In the genomic region with DNA sequence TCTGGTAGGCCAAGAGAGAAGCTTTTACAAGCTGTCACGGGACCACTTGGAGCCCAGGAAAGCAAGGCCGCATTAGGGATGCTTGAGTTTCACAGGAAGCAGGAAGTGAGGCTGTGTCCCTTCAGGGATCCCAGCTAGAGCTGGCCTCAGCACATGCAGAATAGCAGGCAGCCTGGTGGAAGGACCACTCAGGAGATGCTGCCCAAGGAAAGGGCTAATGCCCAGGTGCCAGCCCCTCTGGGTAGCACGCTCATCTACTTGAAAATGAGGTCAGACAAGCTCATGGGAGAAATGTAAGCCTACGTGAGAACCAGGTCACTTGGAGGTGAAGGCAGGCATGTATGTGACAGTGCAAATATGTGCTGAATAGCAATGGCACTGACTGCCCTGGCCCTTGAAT, we compare ENCODE assay signal across 8 mouse cellular contexts. TPM values are rescaled to one million over a fixed set of nuclear protein-coding genes. Genes with fewer than 3 reads are reported as not detected.
DNase-seq lines count a peak whose midpoint lies in the region; ATAC-seq and TF ChIP-seq lines count a peak whose summit lies in the region.

No protein-coding gene starts in this region.

- ATAC-seq in limb, embryonic 13.5 days (ENCODE audit: low FRiP score, low read depth) = no peak
- no peak for ATAC-seq in embryonic facial prominence, embryonic 11.5 days (replicated peaks; ENCODE audit: insufficient number of reproducible peaks, low FRiP score, low TSS enrichment, low read depth)
- no peak for ATAC-seq in hindbrain, embryonic 13.5 days (ENCODE audit: low FRiP score)
- no peak for ATAC-seq in midbrain, postnatal 0 days (ENCODE audit: low FRiP score)

- H3K4me2 ChIP-seq in limb, embryonic 13.5 days (replicated peaks) = peak overlapping the region; percentile 88; the same call in 1 of the 2 replicates
- no peak overlapping the region for H3K4me2 ChIP-seq in embryonic facial prominence, embryonic 11.5 days (ENCODE audit: low read depth, low read length)
- peak overlapping the region; percentile 18; the same call in 1 of the 2 replicates for H3K4me2 ChIP-seq in hindbrain, embryonic 13.5 days
- no peak overlapping the region; the same call in 1 of the 2 replicates for H3K4me2 ChIP-seq in midbrain, postnatal 0 days (ENCODE audit: low read depth, low read length, poor library complexity, severe bottlenecking)

- no peak for TF ChIP-seq CTCF in midbrain, postnatal 0 days (IDR thresholded peaks at IDR 0.05)

- H3K4me1 ChIP-seq in limb, embryonic 13.5 days = peaks cover 54% of the 10 kb centered on the region
- H3K4me1 ChIP-seq in limb, embryonic 10.5 days = peaks cover 49% of the 10 kb centered on the region
- peaks cover 7% of the 10 kb centered on the region for H3K4me1 ChIP-seq in embryonic facial prominence, embryonic 11.5 days (ENCODE audit: control insufficient read depth, insufficient read depth, low read length)
- peaks cover 54% of the 10 kb centered on the region for H3K4me1 ChIP-seq in hindbrain, embryonic 13.5 days (replicated peaks)
- peaks cover 9% of the 10 kb centered on the region for H3K4me1 ChIP-seq in midbrain, postnatal 0 days (ENCODE audit: insufficient read depth, low read length)

- DNase-seq in limb, embryonic 10.5 days (ENCODE audit: low spot score) = no peak
- no peak for DNase-seq in embryonic facial prominence, embryonic 11.5 days (ENCODE audit: low spot score)
- DNase-seq in midbrain, postnatal 0 days (ENCODE audit: low spot score) = no peak
- no peak for DNase-seq in frontal cortex, adult 2 months (ENCODE audit: extremely low spot score in 1 of 2, low spot score in 1 of 2)
- no peak for DNase-seq in T-cell, adult 2 months (ENCODE audit: low spot score)
- no peak for DNase-seq in gastrocnemius, adult 18-20 months (ENCODE audit: low spot score)

- H3K4me3 ChIP-seq in limb, embryonic 13.5 days = no peak overlapping the region
- no peak overlapping the region for H3K4me3 ChIP-seq in limb, embryonic 10.5 days
- H3K4me3 ChIP-seq in embryonic facial prominence, embryonic 11.5 days (ENCODE audit: low read depth, low read length) = no peak overlapping the region
- H3K4me3 ChIP-seq in hindbrain, embryonic 13.5 days = no peak overlapping the region
- no peak overlapping the region for H3K4me3 ChIP-seq in midbrain, postnatal 0 days (ENCODE audit: low read depth, low read length)

- H3K9me3 ChIP-seq in limb, embryonic 13.5 days = no peaks in the 10 kb centered on the region
- H3K9me3 ChIP-seq in limb, embryonic 10.5 days (replicated peaks) = no peaks in the 10 kb centered on the region
- no peaks in the 10 kb centered on the region for H3K9me3 ChIP-seq in embryonic facial prominence, embryonic 11.5 days (replicated peaks; ENCODE audit: control insufficient read depth, low read length)
- H3K9me3 ChIP-seq in hindbrain, embryonic 13.5 days = no peaks in the 10 kb centered on the region
- H3K9me3 ChIP-seq in midbrain, postnatal 0 days (ENCODE audit: low read length) = no peaks in the 10 kb centered on the region

- H3K27ac ChIP-seq in limb, embryonic 13.5 days = no peak overlapping the region
- no peak overlapping the region for H3K27ac ChIP-seq in limb, embryonic 10.5 days
- no peak overlapping the region for H3K27ac ChIP-seq in embryonic facial prominence, embryonic 11.5 days (replicated peaks; ENCODE audit: low read depth, low read length)
- peak overlapping the region; percentile 73 for H3K27ac ChIP-seq in hindbrain, embryonic 13.5 days
- H3K27ac ChIP-seq in midbrain, postnatal 0 days (ENCODE audit: low read depth, low read length) = peak overlapping the region; percentile 59

- H3K27me3 ChIP-seq in limb, embryonic 13.5 days = no peaks in the 10 kb centered on the region
- peaks cover 5% of the 10 kb centered on the region; the same call in 1 of the 2 replicates for H3K27me3 ChIP-seq in limb, embryonic 10.5 days (ENCODE audit: low read depth, poor library complexity, severe bottlenecking)
- no peaks in the 10 kb centered on the region for H3K27me3 ChIP-seq in embryonic facial prominence, embryonic 11.5 days (ENCODE audit: control insufficient read depth, insufficient read depth, low read length)
- H3K27me3 ChIP-seq in hindbrain, embryonic 13.5 days = 0 out of 2 replicates have a peak, but pooled peaks cover 7% of the 10 kb centered on the region
- no peaks in the 10 kb centered on the region for H3K27me3 ChIP-seq in midbrain, postnatal 0 days (ENCODE audit: insufficient read depth, low read length)

- H3K9ac ChIP-seq in limb, embryonic 13.5 days = 0 out of 2 replicates have a peak overlapping the region, but pooled peaks have one; percentile 8
- peak overlapping the region; percentile 13; the same call in 1 of the 2 replicates for H3K9ac ChIP-seq in embryonic facial prominence, embryonic 11.5 days (replicated peaks; ENCODE audit: low read length)
- H3K9ac ChIP-seq in hindbrain, embryonic 13.5 days = 0 out of 2 replicates have a peak overlapping the region, but pooled peaks have one; percentile 20
- no peak overlapping the region for H3K9ac ChIP-seq in midbrain, postnatal 0 days (replicated peaks; ENCODE audit: low read length, poor library complexity, severe bottlenecking)

- 56% methylated on average over 4 of the region's 4 CpGs for WGBS in limb, embryonic 13.5 days
- WGBS in limb, embryonic 10.5 days = 64% methylated on average over 4 of the region's 4 CpGs
- WGBS in embryonic facial prominence, embryonic 11.5 days = 57% methylated on average over 4 of the region's 4 CpGs
- 53% methylated on average over 4 of the region's 4 CpGs for WGBS in hindbrain, embryonic 13.5 days
- WGBS in midbrain, postnatal 0 days = 53% methylated on average over 4 of the region's 4 CpGs

- H3K36me3 ChIP-seq in limb, embryonic 13.5 days = peaks cover 41% of the 10 kb centered on the region
- H3K36me3 ChIP-seq in limb, embryonic 10.5 days = peaks cover 40% of the 10 kb centered on the region
- peaks cover 13% of the 10 kb centered on the region for H3K36me3 ChIP-seq in embryonic facial prominence, embryonic 11.5 days (replicated peaks; ENCODE audit: control insufficient read depth, insufficient read depth, low read depth, low read length)
- H3K36me3 ChIP-seq in hindbrain, embryonic 13.5 days = peaks cover 27% of the 10 kb centered on the region
- peaks cover 15% of the 10 kb centered on the region for H3K36me3 ChIP-seq in midbrain, postnatal 0 days (ENCODE audit: insufficient read depth, low read length)

RNA-seq across cellular contexts. Expression of gene Mxd3, which starts 2.5 kb away (rescaled TPM):
- 40.9 and 41.0 TPM in 2 replicates for polyA plus RNA-seq in limb, embryonic 13.5 days (2015; fragmentation: Nextera tagmentation; extraction: Ambion mirVana)
- polyA plus RNA-seq in limb, embryonic 10.5 days (2016; fragmentation: Nextera tagmentation; extraction: Ambion mirVana) = 15.8 and 27.5 TPM in 2 replicates
- polyA plus RNA-seq in embryonic facial prominence, embryonic 11.5 days (2014; fragmentation: Nextera tagmentation; extraction: Ambion mirVana) = 24.1 and 27.1 TPM in 2 replicates
- polyA plus RNA-seq in hindbrain, embryonic 13.5 days (2015; fragmentation: Nextera tagmentation; extraction: Ambion mirVana) = 12.1 and 12.4 TPM in 2 replicates
- 6.6 and 7.2 TPM in 2 replicates for total RNA-seq in midbrain, postnatal 0 days (2014; rRNA removed)
- polyA plus RNA-seq in midbrain, postnatal 0 days (2015; fragmentation: Nextera tagmentation; extraction: Ambion mirVana) = 3.5 and 3.6 TPM in 2 replicates
- 1.3 and 1.5 TPM in 2 replicates for polyA plus RNA-seq in frontal cortex, adult 2 months (2012; rRNA removed)
- total RNA-seq in gastrocnemius, adult 18-20 months (2021) = not detected

RNA-seq across cellular contexts. Expression of gene Rab24, which starts 5.4 kb away (rescaled TPM):
- polyA plus RNA-seq in limb, embryonic 13.5 days (2015; fragmentation: Nextera tagmentation; extraction: Ambion mirVana) = 104 and 109 TPM in 2 replicates
- 79.0 and 85.8 TPM in 2 replicates for polyA plus RNA-seq in limb, embryonic 10.5 days (2016; fragmentation: Nextera tagmentation; extraction: Ambion mirVana)
- 84.8 and 104 TPM in 2 replicates for polyA plus RNA-seq in embryonic facial prominence, embryonic 11.5 days (2014; fragmentation: Nextera tagmentation; extraction: Ambion mirVana)
- 95.9 and 102 TPM in 2 replicates for polyA plus RNA-seq in hindbrain, embryonic 13.5 days (2015; fragmentation: Nextera tagmentation; extraction: Ambion mirVana)
- total RNA-seq in midbrain, postnatal 0 days (2014; rRNA removed) = 70.0 and 88.1 TPM in 2 replicates
- polyA plus RNA-seq in midbrain, postnatal 0 days (2015; fragmentation: Nextera tagmentation; extraction: Ambion mirVana) = 83.2 and 84.2 TPM in 2 replicates
- 142 and 148 TPM in 2 replicates for polyA plus RNA-seq in frontal cortex, adult 2 months (2012; rRNA removed)
- total RNA-seq in gastrocnemius, adult 18-20 months (2021) = 10 to 100 TPM; 31.7 to 32.3 TPM

RNA-seq across cellular contexts. Expression of gene Prelid1, which starts 6.9 kb away (rescaled TPM):
- polyA plus RNA-seq in limb, embryonic 13.5 days (2015; fragmentation: Nextera tagmentation; extraction: Ambion mirVana) = 371 and 378 TPM in 2 replicates
- 472 and 529 TPM in 2 replicates for polyA plus RNA-seq in limb, embryonic 10.5 days (2016; fragmentation: Nextera tagmentation; extraction: Ambion mirVana)
- 405 and 441 TPM in 2 replicates for polyA plus RNA-seq in embryonic facial prominence, embryonic 11.5 days (2014; fragmentation: Nextera tagmentation; extraction: Ambion mirVana)
- 300 and 307 TPM in 2 replicates for polyA plus RNA-seq in hindbrain, embryonic 13.5 days (2015; fragmentation: Nextera tagmentation; extraction: Ambion mirVana)
- 208 and 210 TPM in 2 replicates for total RNA-seq in midbrain, postnatal 0 days (2014; rRNA removed)
- 318 and 326 TPM in 2 replicates for polyA plus RNA-seq in midbrain, postnatal 0 days (2015; fragmentation: Nextera tagmentation; extraction: Ambion mirVana)
- 145 and 163 TPM in 2 replicates for polyA plus RNA-seq in frontal cortex, adult 2 months (2012; rRNA removed)
- 10 to 100 TPM; 14.9 to 18.1 TPM for total RNA-seq in gastrocnemius, adult 18-20 months (2021)

RNA-seq across cellular contexts. Expression of gene Lman2, which starts 35.4 kb away (rescaled TPM):
- polyA plus RNA-seq in limb, embryonic 13.5 days (2015; fragmentation: Nextera tagmentation; extraction: Ambion mirVana) = 93.9 and 94.0 TPM in 2 replicates
- 112 and 113 TPM in 2 replicates for polyA plus RNA-seq in limb, embryonic 10.5 days (2016; fragmentation: Nextera tagmentation; extraction: Ambion mirVana)
- polyA plus RNA-seq in embryonic facial prominence, embryonic 11.5 days (2014; fragmentation: Nextera tagmentation; extraction: Ambion mirVana) = 78.1 and 81.8 TPM in 2 replicates
- 55.2 and 57.1 TPM in 2 replicates for polyA plus RNA-seq in hindbrain, embryonic 13.5 days (2015; fragmentation: Nextera tagmentation; extraction: Ambion mirVana)
- 55.7 and 55.9 TPM in 2 replicates for total RNA-seq in midbrain, postnatal 0 days (2014; rRNA removed)
- 32.8 and 35.0 TPM in 2 replicates for polyA plus RNA-seq in midbrain, postnatal 0 days (2015; fragmentation: Nextera tagmentation; extraction: Ambion mirVana)
- 52.9 and 57.3 TPM in 2 replicates for polyA plus RNA-seq in frontal cortex, adult 2 months (2012; rRNA removed)
- total RNA-seq in gastrocnemius, adult 18-20 months (2021) = 10 to 100 TPM; 33.0 to 38.9 TPM

RNA-seq across cellular contexts. Expression of gene Rgs14, which starts 42.4 kb away (rescaled TPM):
- 1.3 and 1.5 TPM in 2 replicates for polyA plus RNA-seq in limb, embryonic 13.5 days (2015; fragmentation: Nextera tagmentation; extraction: Ambion mirVana)
- 0.70 and 1.1 TPM in 2 replicates for polyA plus RNA-seq in limb, embryonic 10.5 days (2016; fragmentation: Nextera tagmentation; extraction: Ambion mirVana)
- 0.53 and 0.56 TPM in 2 replicates for polyA plus RNA-seq in embryonic facial prominence, embryonic 11.5 days (2014; fragmentation: Nextera tagmentation; extraction: Ambion mirVana)
- polyA plus RNA-seq in hindbrain, embryonic 13.5 days (2015; fragmentation: Nextera tagmentation; extraction: Ambion mirVana) = 0.21 and 0.29 TPM in 2 replicates
- 0.44 and 1.1 TPM in 2 replicates for total RNA-seq in midbrain, postnatal 0 days (2014; rRNA removed)
- 1.3 and 1.5 TPM in 2 replicates for polyA plus RNA-seq in midbrain, postnatal 0 days (2015; fragmentation: Nextera tagmentation; extraction: Ambion mirVana)
- 32.8 and 44.1 TPM in 2 replicates for polyA plus RNA-seq in frontal cortex, adult 2 months (2012; rRNA removed)
- under 1 TPM; 0.24 to 0.43 TPM for total RNA-seq in gastrocnemius, adult 18-20 months (2021)

Comparison
In these comparisons a context has a peak if more than half of its experiments do, and no peak if none do; other contexts are left out.
1. H3K27ac ChIP-seq: peak in hindbrain, embryonic 13.5 days (single experiment) and midbrain, postnatal 0 days (single experiment); none in limb, embryonic 13.5 days (single experiment), limb, embryonic 10.5 days (single experiment) and embryonic facial prominence, embryonic 11.5 days (single experiment).
2. H3K4me2 ChIP-seq: peak in limb, embryonic 13.5 days (single experiment) and hindbrain, embryonic 13.5 days (single experiment); none in embryonic facial prominence, embryonic 11.5 days (single experiment) and midbrain, postnatal 0 days (single experiment).